Comparison of ENCODE assay signal across 19 mouse cellular contexts in genomic region chr2:35658311-35658710, GRCm38 (mm10).
DNase-seq lines count a peak whose midpoint lies in the region; ATAC-seq and TF ChIP-seq lines count a peak whose summit lies in the region.
"Had no signal": no experiment of that assay in that cellular context is flagged by ENCODE, and none has a peak within 500 bp of the region (broad histone marks: within the 10 kb centered on the region; RNA-seq: fewer than 3 reads in every experiment).

No protein-coding gene starts in this region.

- no peak for TF ChIP-seq CTCF in lung, postnatal 0 days (IDR thresholded peaks at IDR 0.05)
- no peak for TF ChIP-seq CTCF in intestine, postnatal 0 days (IDR thresholded peaks at IDR 0.05; ENCODE audit: low read depth)

- H3K9ac ChIP-seq in embryonic facial prominence, embryonic 13.5 days = no peak overlapping the region
- H3K9ac ChIP-seq in heart, embryonic 16.5 days (ENCODE audit: low read length) = no peak overlapping the region
- no peak overlapping the region for H3K9ac ChIP-seq in lung, postnatal 0 days (replicated peaks; ENCODE audit: low read depth)
- H3K9ac ChIP-seq in intestine, postnatal 0 days (ENCODE audit: low read depth, low read length) = no peak overlapping the region
- H3K9ac ChIP-seq: forebrain, embryonic 15.5 days; liver, embryonic 12.5 days had no signal

- TF ChIP-seq EP300 in lung, postnatal 0 days (IDR thresholded peaks at IDR 0.05) = no peak

- H3K9me3 ChIP-seq in embryonic facial prominence, embryonic 13.5 days = no peaks in the 10 kb centered on the region
- H3K9me3 ChIP-seq in embryonic facial prominence, embryonic 10.5 days = no peaks in the 10 kb centered on the region
- H3K9me3 ChIP-seq in heart, embryonic 16.5 days (replicated peaks; ENCODE audit: control insufficient read depth, low read length) = no peaks in the 10 kb centered on the region
- H3K9me3 ChIP-seq in lung, postnatal 0 days (ENCODE audit: low read length) = no peaks in the 10 kb centered on the region
- H3K9me3 ChIP-seq in intestine, postnatal 0 days (ENCODE audit: control insufficient read depth) = no peaks in the 10 kb centered on the region
- H3K9me3 ChIP-seq: forebrain, embryonic 15.5 days; liver, embryonic 12.5 days had no signal

- H3K27ac ChIP-seq in embryonic facial prominence, embryonic 13.5 days = peak overlapping the region; percentile 48; the same call in 1 of the 2 replicates
- no peak overlapping the region for H3K27ac ChIP-seq in embryonic facial prominence, embryonic 10.5 days (replicated peaks)
- no peak overlapping the region for H3K27ac ChIP-seq in heart, embryonic 16.5 days (ENCODE audit: low read length)
- H3K27ac ChIP-seq in lung, postnatal 0 days (ENCODE audit: low read length) = no peak overlapping the region
- no peak overlapping the region for H3K27ac ChIP-seq in intestine, postnatal 0 days (ENCODE audit: low read depth, low read length)
- H3K27ac ChIP-seq: forebrain, embryonic 15.5 days; liver, embryonic 12.5 days; stomach, postnatal 0 days had no signal

- no peak overlapping the region for H3K4me2 ChIP-seq in embryonic facial prominence, embryonic 13.5 days
- no peak overlapping the region for H3K4me2 ChIP-seq in heart, embryonic 16.5 days (ENCODE audit: low read depth, low read length)
- H3K4me2 ChIP-seq in lung, postnatal 0 days (replicated peaks; ENCODE audit: low read depth, low read length) = no peak overlapping the region
- H3K4me2 ChIP-seq in intestine, postnatal 0 days (replicated peaks; ENCODE audit: low read depth) = no peak overlapping the region
- H3K4me2 ChIP-seq: forebrain, embryonic 15.5 days; liver, embryonic 12.5 days had no signal

- H3K27me3 ChIP-seq in embryonic facial prominence, embryonic 13.5 days = no peaks in the 10 kb centered on the region
- H3K27me3 ChIP-seq in embryonic facial prominence, embryonic 10.5 days (replicated peaks; ENCODE audit: low read depth, poor library complexity, severe bottlenecking) = no peaks in the 10 kb centered on the region
- no peaks in the 10 kb centered on the region for H3K27me3 ChIP-seq in heart, embryonic 16.5 days (ENCODE audit: control insufficient read depth, insufficient read depth, low read length)
- H3K27me3 ChIP-seq in lung, postnatal 0 days (replicated peaks; ENCODE audit: insufficient read depth, low read length) = no peaks in the 10 kb centered on the region
- no peaks in the 10 kb centered on the region for H3K27me3 ChIP-seq in intestine, postnatal 0 days (replicated peaks; ENCODE audit: control insufficient read depth, insufficient read depth, low read length)
- H3K27me3 ChIP-seq: forebrain, embryonic 15.5 days had no signal

- no peak for DNase-seq in embryonic facial prominence, embryonic 10.5 days (ENCODE audit: low spot score)
- DNase-seq in heart, postnatal 4 days = no peak
- DNase-seq in lung, postnatal 0 days (ENCODE audit: low spot score) = no peak
- DNase-seq in lung, postnatal 25 days (ENCODE audit: low spot score) = no peak
- DNase-seq in cerebellum, postnatal 36 days = no peak
- DNase-seq: cerebellum, postnatal 14 days; kidney, adult 8-10 months; kidney, postnatal 36 days; lung, postnatal 14 days; right cerebral cortex, postnatal 25 days; thymus, postnatal 14 days had no signal

- peaks cover 62% of the 10 kb centered on the region for H3K4me1 ChIP-seq in embryonic facial prominence, embryonic 13.5 days
- peaks cover 50% of the 10 kb centered on the region for H3K4me1 ChIP-seq in embryonic facial prominence, embryonic 10.5 days
- peaks cover 41% of the 10 kb centered on the region for H3K4me1 ChIP-seq in heart, embryonic 16.5 days (ENCODE audit: control insufficient read depth, insufficient read depth, low read length)
- H3K4me1 ChIP-seq in lung, postnatal 0 days (ENCODE audit: insufficient read depth, low read depth, low read length) = peaks cover 11% of the 10 kb centered on the region
- H3K4me1 ChIP-seq in intestine, postnatal 0 days (replicated peaks; ENCODE audit: control insufficient read depth, insufficient read depth, low read length) = peaks cover 13% of the 10 kb centered on the region

- 70% methylated on average over 3 of the region's 3 CpGs for WGBS in embryonic facial prominence, embryonic 13.5 days
- WGBS in embryonic facial prominence, embryonic 10.5 days = 70% methylated on average over 3 of the region's 3 CpGs
- 27% methylated on average over 3 of the region's 3 CpGs for WGBS in heart, embryonic 16.5 days
- WGBS in lung, postnatal 0 days = 22% methylated on average over 3 of the region's 3 CpGs
- 29% methylated on average over 3 of the region's 3 CpGs for WGBS in intestine, postnatal 0 days

- H3K36me3 ChIP-seq in embryonic facial prominence, embryonic 13.5 days = no peaks in the 10 kb centered on the region
- H3K36me3 ChIP-seq in embryonic facial prominence, embryonic 10.5 days (replicated peaks) = 0 out of 2 replicates have a peak, but pooled peaks cover 4% of the 10 kb centered on the region
- H3K36me3 ChIP-seq in heart, embryonic 16.5 days (ENCODE audit: control insufficient read depth, insufficient read depth) = no peaks in the 10 kb centered on the region
- H3K36me3 ChIP-seq in lung, postnatal 0 days (ENCODE audit: insufficient read depth, low read length) = no peaks in the 10 kb centered on the region
- H3K36me3 ChIP-seq in intestine, postnatal 0 days (ENCODE audit: control insufficient read depth, insufficient read depth) = no peaks in the 10 kb centered on the region
- H3K36me3 ChIP-seq: forebrain, embryonic 15.5 days; liver, embryonic 12.5 days had no signal

- no peak overlapping the region for H3K4me3 ChIP-seq in embryonic facial prominence, embryonic 13.5 days
- H3K4me3 ChIP-seq in embryonic facial prominence, embryonic 10.5 days = no peak overlapping the region
- no peak overlapping the region for H3K4me3 ChIP-seq in heart, embryonic 16.5 days (ENCODE audit: low read length)
- no peak overlapping the region for H3K4me3 ChIP-seq in lung, postnatal 0 days (ENCODE audit: low read depth, low read length)
- H3K4me3 ChIP-seq in intestine, postnatal 0 days (ENCODE audit: low read depth, low read length) = no peak overlapping the region
- H3K4me3 ChIP-seq: erythroblast, embryonic 14.5 days; forebrain, embryonic 15.5 days; liver, embryonic 12.5 days had no signal

- no peak for ATAC-seq in embryonic facial prominence, embryonic 13.5 days (ENCODE audit: insufficient number of reproducible peaks, insufficient read depth, low FRiP score, low TSS enrichment, low read depth)
- 0 out of 2 replicates have a peak, but pooled peaks have one; percentile 5 for ATAC-seq in heart, embryonic 16.5 days (replicated peaks; ENCODE audit: extremely low read depth, insufficient read depth, low FRiP score)
- ATAC-seq in lung, postnatal 0 days = 0 out of 2 replicates have a peak, but pooled peaks have one; percentile 4
- ATAC-seq in intestine, postnatal 0 days = peak; percentile 23; the same call in 1 of the 2 replicates
- ATAC-seq: forebrain, embryonic 15.5 days; hindbrain, embryonic 16.5 days; liver, embryonic 12.5 days had no signal
